Mouse (Mus musculus) retina, embryonic 14.5 days (tissue): Measurements from ENCODE around the gene Ccnc.
"Not testable (repeated sequence)": the region's sequence is repeated elsewhere in the genome, so short reads cannot be mapped to it uniquely, and the experiment has no call there.

ENCODE experiments used
- DNase-seq: peaks from one replicate; pipeline ENCODE4 v3.0.0-alpha.2; 2015; ENCODE audit warnings: low spot score

The Ccnc gene

GRCm38 (mm10) chr4:21726912-21727614 lies 438 bp upstream of the Ccnc start:
- DNase-seq = peak; percentile 71

DNA sequence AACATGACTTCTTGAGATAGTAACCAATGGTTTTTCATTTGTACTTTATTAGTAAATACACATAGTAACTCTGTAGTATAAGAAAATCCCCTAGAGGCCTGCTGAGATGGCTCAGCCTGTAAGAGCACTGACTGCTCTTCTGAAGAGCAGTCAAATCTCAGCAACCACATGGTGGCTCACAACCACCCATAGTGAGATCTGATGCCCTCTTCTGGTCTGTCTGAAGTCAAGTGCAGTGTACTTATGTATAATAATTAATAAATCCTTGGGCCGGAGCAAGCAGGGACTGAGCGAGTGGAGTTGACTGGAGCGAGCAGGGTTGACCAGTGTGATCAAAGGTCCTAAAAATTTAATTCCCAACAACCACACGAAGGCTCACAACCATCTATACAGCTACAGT lies 11.7 kb downstream of the Ccnc start:
- DNase-seq = peak; percentile 13

- DNase-seq = not testable (repeated sequence)
Measured at GRCm38 (mm10) chr4:21744142-21744541, 16.6 kb downstream of the Ccnc start.

GRCm38 (mm10) chr4:21745723-21746122 lies 18.2 kb downstream of the Ccnc start:
- DNase-seq = no peak

- no peak for DNase-seq
Measured at GRCm38 (mm10) chr4:21755123-21755789, 27.8 kb downstream of the Ccnc start.

DNA sequence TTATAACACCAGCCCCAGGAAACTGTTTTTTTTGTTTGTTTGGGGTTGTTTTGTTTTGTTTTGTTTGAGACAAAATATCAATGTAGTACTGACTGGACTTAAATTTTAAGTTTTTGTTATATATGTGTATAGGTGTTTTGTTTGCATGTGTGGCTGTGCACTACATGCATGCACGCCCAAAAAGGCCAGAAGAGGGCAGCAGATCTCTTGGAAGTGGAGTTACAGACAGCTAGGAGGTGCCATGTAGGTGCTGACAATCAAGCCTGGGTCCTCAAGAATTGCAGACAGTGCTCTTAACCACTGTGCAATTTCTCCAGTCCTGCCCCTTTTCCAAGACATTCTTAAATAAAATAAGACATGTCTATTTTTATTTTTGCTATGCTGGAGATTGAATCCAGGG lies 31.4 kb downstream of the Ccnc start:
- DNase-seq = no peak

GRCm38 (mm10) chr4:21761416-21762160 lies 34.1 kb downstream of the Ccnc start:
- DNase-seq = no peak

DNA sequence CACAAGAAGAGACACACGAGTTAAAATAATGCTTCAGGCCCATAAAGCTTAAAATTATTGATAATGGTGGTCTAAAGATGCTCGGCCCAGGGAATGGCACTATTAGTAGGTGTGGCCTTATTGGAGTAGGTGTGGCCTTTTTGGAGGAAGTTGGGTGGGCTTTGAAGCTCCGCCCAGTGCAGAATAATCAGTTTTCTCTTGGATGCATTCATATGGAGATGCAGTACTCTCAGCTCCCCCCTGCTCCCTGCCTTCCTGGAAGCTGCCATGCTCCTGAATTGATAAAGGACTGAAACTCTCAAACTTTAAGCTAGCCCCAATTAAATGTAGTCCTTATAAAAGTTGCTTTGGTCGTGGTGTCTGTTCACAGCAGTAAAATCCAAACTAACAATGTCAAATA lies 36.3 kb downstream of the Ccnc start:
- no peak for DNase-seq

DNA sequence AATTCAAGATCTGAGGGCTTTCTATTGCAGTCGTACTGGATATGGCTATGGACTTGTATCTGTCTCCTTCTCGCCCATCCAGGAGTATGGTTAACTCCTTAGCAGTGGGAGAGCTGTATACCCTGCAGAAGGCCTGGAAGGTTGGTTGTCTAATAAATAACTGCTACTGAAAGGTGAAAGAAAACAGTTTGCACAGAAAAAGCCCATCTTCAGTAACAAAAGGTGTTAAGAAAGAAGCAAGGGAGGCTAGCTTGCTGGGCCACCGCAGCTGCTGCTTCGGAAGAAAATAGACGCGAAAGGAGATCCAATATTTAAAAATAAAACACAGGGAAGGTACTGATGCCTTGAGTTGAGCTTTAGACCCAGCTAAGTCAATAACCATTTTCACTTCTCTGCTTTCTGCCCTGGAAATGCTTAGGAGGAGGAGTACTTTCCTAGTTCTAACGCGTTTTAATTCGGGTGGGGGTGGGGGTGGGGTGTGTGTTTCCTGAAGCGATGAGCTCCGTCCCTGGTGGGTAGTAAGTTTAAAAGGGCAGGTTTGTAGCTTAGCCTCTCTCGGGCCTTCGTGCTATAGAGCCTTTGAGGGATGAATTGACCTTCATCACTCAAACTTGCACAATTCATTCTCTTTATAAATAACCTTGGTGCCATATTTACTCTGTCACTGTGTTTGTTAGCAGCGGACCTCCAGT lies 38.8 kb downstream of the Ccnc start:
- DNase-seq = peak; percentile 26

GRCm38 (mm10) chr4:21766863-21767304 lies 39.4 kb downstream of the Ccnc start, which contains the start of the genes Usp45 and Tstd3:
Usp45 (plus strand) TSS chr4:21767156.
Tstd3 (minus strand) TSS chr4:21767212.
- peak; percentile 89 for DNase-seq

- DNase-seq = no peak
Measured at GRCm38 (mm10) chr4:21771064-21771463, 43.6 kb downstream of the Ccnc start.

DNA sequence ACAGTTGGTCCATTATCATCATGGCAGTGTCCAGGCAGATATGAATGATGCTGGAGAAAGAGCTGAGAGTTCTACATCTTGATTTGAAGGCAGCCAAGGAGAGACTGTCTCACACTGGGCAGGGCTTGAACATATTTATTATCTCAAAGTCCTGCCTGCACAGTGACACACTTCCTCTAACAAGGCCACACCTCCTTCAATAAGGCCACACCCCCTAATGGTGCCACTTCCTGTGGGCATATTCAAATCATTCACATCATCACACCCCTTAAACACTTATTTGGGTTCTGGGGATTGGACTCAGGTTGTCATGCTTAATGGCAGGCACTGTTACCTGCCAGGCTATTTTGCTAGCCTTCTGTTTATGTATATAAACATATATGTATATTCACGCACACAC lies 44.8 kb downstream of the Ccnc start:
- no peak for DNase-seq

- peak; percentile 93 for DNase-seq
Measured at GRCm38 (mm10) chr4:21776091-21776945, 48.8 kb downstream of the Ccnc start.

DNA sequence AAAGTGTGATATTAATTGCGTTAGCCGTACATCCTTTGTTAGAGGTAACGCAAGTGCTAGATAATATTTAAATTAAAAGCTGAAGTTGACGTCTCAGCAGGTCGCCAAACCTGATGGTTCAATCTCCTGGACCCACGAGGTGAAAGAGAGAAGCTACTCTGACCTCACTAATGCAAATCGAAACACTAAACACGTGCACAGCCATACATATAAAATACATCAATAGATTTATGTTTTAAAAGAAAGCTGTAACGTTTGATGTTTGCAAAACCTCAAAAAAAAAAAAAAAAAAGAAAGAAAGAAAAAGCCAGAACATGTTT lies 49.4 kb downstream of the Ccnc start:
- peak; percentile 8 for DNase-seq

DNA sequence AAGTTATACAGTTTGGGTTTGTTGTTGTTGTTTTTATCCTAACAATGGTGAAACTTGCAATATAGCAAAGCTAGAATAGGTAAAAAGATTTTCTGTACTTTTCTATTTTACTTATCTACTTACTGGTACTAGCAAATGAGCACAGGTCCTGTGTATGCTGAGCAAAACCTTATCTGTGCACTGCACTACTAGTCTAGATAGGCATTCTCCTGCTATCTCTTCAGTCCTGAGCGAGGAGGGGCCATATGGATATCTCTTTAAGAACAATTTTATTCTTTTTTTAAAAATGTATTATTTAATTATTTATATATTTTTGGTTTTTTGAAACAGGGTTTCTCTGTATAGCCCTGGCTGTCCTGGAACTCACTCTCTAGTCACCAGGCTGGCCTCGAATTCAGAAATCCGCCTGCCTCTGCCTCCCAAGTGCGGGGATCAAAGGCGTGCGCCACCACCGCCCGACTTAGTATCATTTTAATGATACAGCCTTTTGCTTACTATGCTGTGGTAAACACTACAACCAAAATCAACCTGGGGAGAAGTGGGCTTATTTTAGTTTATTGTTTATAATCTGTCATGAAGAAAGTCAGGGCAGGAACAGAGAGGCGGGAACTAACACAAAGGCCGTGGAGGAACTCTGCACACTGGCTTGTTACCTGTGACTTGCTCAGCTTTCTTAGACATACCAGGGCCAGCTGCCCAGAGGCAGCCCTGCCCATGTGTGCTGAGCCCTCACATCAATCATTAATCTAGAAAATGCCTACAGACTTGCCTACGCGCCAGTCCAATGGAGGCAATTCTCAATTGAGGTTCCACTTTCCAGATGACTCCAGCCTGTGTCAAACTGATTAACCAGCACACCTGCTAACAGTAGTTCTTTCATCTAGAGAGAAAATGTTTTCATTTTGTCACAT lies 53.6 kb downstream of the Ccnc start:
- no peak for DNase-seq

DNA sequence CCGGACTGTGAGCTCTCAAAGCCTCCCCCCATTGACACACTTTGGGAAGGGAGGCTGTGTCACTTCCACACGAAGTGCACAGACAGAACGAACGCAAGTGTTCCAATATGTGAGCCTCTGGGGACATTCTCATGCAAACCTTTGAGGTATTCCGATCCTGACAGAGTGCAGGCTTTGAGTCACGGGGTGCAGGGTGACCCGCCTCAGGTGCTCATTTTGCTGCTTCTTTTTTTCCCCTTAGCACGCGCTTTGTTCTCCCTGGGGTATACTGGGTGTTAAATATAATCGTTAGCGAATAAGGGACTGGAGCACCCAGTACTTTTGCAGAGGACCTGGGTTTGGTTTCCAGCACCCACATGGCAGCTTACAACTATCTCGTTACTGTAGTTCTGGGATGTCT lies 58.8 kb downstream of the Ccnc start:
- no peak for DNase-seq

DNA sequence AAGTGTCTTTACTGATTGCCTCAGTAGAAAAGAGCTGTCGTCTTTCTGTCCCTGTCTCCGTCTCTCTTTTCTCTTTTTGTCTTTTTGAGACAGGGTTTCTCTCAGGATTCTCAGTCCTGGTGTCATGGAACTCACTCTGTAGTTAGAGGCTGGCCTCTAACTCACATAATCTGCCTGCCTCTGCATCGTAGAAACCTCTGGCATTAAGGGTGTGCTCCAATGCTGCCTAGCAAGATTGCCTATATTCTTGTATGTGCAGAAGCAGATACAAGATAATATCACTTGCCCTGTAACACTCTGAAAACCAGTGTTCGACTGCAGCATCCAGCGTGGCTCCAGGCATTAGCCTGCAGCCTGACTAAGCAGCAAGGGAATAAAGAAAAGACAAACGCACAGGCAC lies 61.4 kb downstream of the Ccnc start:
- DNase-seq = no peak

DNA sequence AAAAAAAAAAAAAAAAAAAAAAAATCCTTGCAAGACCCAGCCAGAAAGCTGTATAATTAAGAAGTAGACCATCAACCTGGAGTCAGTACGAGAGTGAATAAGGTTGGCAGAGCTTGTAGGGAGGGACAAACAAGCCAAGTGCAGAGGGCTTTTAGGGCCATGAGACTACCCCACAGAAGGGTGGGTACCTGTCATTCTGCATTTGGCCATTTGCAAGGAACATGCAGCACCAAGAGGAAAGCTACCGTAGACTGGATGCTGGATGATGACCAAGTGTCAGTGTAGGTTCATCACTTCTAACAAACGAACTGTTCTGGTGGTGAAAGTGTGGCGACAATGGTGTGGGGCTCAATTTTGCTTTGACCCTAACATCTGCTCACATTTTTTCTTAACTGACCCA lies 62.3 kb downstream of the Ccnc start:
- peak; percentile 32 for DNase-seq

DNA sequence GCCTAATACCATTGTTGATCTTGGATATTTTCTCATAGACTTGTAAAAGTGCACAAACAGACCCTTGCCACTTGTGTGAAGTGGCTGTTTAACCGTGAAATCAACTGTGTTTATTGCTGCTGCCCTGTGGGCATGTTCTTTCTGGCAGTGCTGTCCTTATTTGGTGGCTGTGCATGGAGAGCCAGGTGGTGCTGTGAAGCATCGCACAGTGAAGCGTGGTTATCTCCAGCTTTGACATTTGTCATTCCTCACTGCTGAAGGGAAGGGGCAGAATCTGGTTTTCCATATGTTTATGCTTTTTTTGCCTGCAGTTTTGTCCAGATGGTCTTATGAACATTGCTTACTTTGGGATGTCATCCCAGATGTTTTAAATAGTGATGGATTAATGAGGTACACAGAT lies 66.1 kb downstream of the Ccnc start:
- peak; percentile 21 for DNase-seq

DNA sequence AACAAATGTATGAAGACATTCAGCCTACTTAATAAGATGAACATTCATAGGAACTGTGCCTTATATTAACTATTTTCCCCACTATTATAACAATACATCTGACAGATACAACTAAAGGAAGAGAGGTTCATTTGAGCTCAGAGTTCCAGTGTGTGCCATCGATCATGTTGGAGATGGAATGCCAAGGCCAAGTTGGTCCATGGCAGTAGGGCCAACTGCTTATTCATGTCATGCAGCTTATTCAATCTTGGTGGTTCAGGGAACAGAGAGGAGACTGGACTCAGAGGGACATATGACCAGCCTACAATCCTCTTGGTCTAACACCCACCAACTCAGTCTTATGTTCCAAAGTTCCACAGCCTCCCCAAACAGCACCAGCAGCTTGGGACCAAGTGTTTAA lies 73.5 kb downstream of the Ccnc start:
- no peak for DNase-seq
